Mouse (Mus musculus): Measurements from ENCODE around the gene Ncoa3.

GRCm38 (mm10) chr2:166054002-166054539, 61.6 kb downstream of the Ncoa3 start:
- TF ChIP-seq CTCF (IDR thresholded peaks at IDR 0.05; ENCODE audit: low read depth) (no peak), EP300 (IDR thresholded peaks at IDR 0.05; ENCODE audit: low read depth) (no peak)
